Mouse (Mus musculus) embryonic facial prominence, embryonic 13.5 days (tissue): Measurements from ENCODE around the gene Pdcd1. TPM values are rescaled to one million over a fixed set of nuclear protein-coding genes. Genes with fewer than 3 reads are reported as not detected.

Experiments
- ATAC-seq: fragments of 200-750 bp; cut with Nextera tagmentation; 2 replicates; pipeline ENCODE4 v1.8.0; 2017; ENCODE audit warnings: low read depth; ENCODE audit not compliant: insufficient number of reproducible peaks, insufficient read depth, low FRiP score, low TSS enrichment
- H3K27ac ChIP-seq: fragments of 300-500 bp; sonication (generic); 2 replicates; pipeline ENCODE4 v1.5.1; 2015; ENCODE audit warnings: moderate library complexity, mild to moderate bottlenecking, inconsistent platforms
- H3K27me3 ChIP-seq: fragments of 300-500 bp; sonication (generic); 2 replicates; pipeline ENCODE4 v1.6.1; 2015; ENCODE audit warnings: mild to moderate bottlenecking, inconsistent platforms
- H3K36me3 ChIP-seq: fragments of 300-500 bp; sonication (generic); 2 replicates; pipeline ENCODE4 v1.6.1; 2015; ENCODE audit warnings: mild to moderate bottlenecking, inconsistent platforms
- H3K4me1 ChIP-seq: fragments of 300-500 bp; sonication (generic); 2 replicates; pipeline ENCODE4 v1.6.1; 2015; ENCODE audit warnings: inconsistent platforms
- H3K4me2 ChIP-seq: fragments of 300-500 bp; sonication (generic); 2 replicates; pipeline ENCODE4 v1.6.1; 2015; ENCODE audit warnings: moderate library complexity, mild to moderate bottlenecking, inconsistent platforms
- H3K4me3 ChIP-seq: fragments of 300-500 bp; sonication (generic); 2 replicates; pipeline ENCODE4 v1.5.1; 2015; ENCODE audit warnings: mild to moderate bottlenecking, inconsistent platforms
- H3K9ac ChIP-seq: fragments of 300-500 bp; sonication (generic); 2 replicates; pipeline ENCODE4 v1.6.1; 2015; ENCODE audit warnings: mild to moderate bottlenecking, inconsistent platforms
- H3K9me3 ChIP-seq: fragments of 300-500 bp; sonication (generic); 2 replicates; pipeline ENCODE4 v1.6.1; 2016; ENCODE audit warnings: inconsistent platforms
- WGBS: fragments of 180-500 bp; shearing (Covaris S2); methylation state at CpG from one replicate; pipeline ENCODE4 v1.1.7; 2015; ENCODE audit warnings: mixed read lengths; 5-methylcytosine and 5-hydroxymethylcytosine counted together
- polyA plus RNA-seq: library from polyadenylated mRNA; unstranded; fragments of >200 nt; fragmentation: Nextera tagmentation; extraction: Ambion mirVana; gene quantifications from 2 replicates; pipeline ENCODE4 v1.2.1, GENCODE M21; 2015

Pdcd1 gene
- polyA plus RNA-seq, 1 experiment from 2014 or later, result not detected

DNA sequence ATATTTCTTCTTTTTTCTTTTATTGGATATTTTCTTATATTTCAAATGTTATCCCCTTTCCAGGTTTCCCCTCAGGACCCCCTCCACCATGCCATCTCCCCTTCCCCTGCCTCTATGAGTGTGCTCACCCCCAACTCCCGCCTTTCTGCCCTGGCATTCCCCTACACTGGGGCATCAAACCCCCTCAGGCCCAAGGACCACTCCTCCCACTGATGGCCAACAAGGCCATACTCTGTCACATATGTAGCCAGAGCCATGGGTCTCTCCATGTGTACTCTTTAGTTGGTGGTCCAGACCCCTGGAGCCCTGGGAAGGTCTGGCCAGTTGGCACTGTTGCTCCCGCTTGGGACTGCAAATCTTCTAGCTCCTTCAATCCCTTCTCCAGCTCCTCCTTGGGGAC, 5.0 kb upstream of the Pdcd1 start:
- Histone ChIP-seq H3K27ac (no peak overlapping the region), H3K27me3 (no peaks in the 10 kb centered on the region), H3K9me3 (no peaks in the 10 kb centered on the region), H3K36me3 (no peaks in the 10 kb centered on the region), H3K4me1 (0 out of 2 replicates have a peak, but pooled peaks cover under 1% of the 10 kb centered on the region), H3K4me2 (no peak overlapping the region), H3K9ac (no peak overlapping the region), H3K4me3 (no peak overlapping the region)
- WGBS, result 83% methylated on average over 2 of the region's 2 CpGs
- no peak for ATAC-seq

DNA sequence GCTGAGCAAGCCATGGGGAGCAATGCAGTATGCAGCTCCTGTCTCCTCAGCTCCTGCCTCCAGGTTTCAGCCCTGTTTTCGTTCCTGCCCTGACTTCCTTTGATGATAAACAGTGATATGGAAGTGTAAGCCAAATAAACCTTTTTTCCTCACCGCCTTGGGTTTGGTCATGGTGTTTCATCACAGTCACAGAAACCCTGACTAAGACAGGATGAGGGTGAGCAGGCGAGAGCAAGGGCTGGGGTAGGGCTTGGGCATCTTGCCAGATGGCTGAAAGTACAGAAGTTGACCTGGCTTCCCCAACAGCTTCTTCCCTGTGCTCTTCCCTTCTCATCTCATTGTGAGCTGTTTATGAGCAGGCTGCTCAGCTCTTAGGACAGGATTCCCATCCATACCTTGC, 3.6 kb upstream of the Pdcd1 start:
- 69% methylated on average over 3 of the region's 3 CpGs for WGBS
- H3K4me3 ChIP-seq, result no peak overlapping the region
- no peaks in the 10 kb centered on the region for H3K36me3 ChIP-seq
- no peak for ATAC-seq
- H3K4me1 ChIP-seq, result 0 out of 2 replicates have a peak, but pooled peaks cover 3% of the 10 kb centered on the region
- H3K4me2 ChIP-seq, result no peak overlapping the region
- H3K27ac ChIP-seq, result no peak overlapping the region
- H3K9me3 ChIP-seq, result no peaks in the 10 kb centered on the region
- H3K27me3 ChIP-seq, result no peaks in the 10 kb centered on the region
- no peak overlapping the region for H3K9ac ChIP-seq

DNA sequence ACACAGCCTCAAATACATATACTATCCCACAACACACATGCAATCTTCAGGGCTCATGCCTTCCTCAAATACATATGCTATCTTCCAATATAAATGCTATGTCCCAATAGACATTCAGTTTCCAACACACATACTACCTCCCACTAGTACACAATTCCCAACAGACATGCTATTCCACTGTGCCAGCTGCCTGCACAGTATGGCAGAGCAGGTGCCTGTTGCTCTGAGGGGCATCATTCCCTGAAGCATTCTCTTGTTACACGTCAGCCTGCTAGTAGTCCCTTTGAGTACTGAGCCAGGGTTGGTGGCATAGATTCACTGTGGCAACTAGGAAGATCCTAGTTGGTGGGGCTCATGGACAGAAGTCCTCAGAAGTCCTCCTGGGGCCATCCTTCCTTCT, 2.1 kb upstream of the Pdcd1 start:
- H3K4me3 ChIP-seq, result no peak overlapping the region
- no peak overlapping the region for H3K4me2 ChIP-seq
- H3K27me3 ChIP-seq, result no peaks in the 10 kb centered on the region
- 75% methylated on average over 1 of the region's 1 CpGs for WGBS
- H3K36me3 ChIP-seq, result no peaks in the 10 kb centered on the region
- no peak overlapping the region for H3K27ac ChIP-seq
- no peak overlapping the region for H3K9ac ChIP-seq
- no peaks in the 10 kb centered on the region for H3K9me3 ChIP-seq
- ATAC-seq, result no peak
- 0 out of 2 replicates have a peak, but pooled peaks cover 3% of the 10 kb centered on the region for H3K4me1 ChIP-seq

DNA sequence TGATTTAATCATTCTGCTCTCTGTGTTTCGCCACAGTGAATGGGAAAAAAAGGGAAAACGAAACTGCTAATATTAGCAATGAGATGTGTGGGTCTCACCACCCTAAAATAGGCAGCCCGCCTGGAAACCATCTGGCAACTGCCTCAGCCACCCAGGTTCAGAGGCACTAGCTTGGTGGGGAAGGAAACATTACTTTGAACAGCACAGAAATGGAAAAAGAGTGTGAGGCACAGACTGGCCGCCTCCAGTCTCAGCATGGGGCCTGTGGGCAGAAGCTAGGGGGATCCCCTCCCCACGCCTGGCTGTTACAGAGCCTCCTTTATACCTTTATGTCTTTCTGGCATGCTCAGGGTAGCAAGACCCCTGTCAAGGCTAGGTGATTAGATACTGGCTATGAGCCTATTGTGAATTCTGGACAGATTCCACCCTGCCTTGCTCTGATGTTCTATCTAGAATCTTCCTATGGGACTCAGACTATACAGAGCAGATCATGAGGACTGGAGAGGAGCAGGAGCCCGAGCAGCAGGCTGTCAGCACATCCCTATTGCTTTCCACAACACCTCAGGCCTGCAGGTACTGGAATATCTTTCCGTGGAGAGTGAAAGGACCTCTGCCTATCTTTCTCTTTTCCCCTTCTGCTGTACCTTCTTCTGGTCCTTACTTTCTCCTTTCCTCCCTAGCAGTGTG, 1.3 kb upstream of the Pdcd1 start:
- H3K4me1 ChIP-seq, result 0 out of 2 replicates have a peak, but pooled peaks cover 3% of the 10 kb centered on the region
- no peak overlapping the region for H3K27ac ChIP-seq
- no peaks in the 10 kb centered on the region for H3K9me3 ChIP-seq
- no peak overlapping the region for H3K4me3 ChIP-seq
- no peaks in the 10 kb centered on the region for H3K36me3 ChIP-seq
- no peak for ATAC-seq
- H3K4me2 ChIP-seq, result no peak overlapping the region
- no peak overlapping the region for H3K9ac ChIP-seq
- H3K27me3 ChIP-seq, result no peaks in the 10 kb centered on the region
- WGBS, result 63% methylated on average over 7 of the region's 7 CpGs

DNA sequence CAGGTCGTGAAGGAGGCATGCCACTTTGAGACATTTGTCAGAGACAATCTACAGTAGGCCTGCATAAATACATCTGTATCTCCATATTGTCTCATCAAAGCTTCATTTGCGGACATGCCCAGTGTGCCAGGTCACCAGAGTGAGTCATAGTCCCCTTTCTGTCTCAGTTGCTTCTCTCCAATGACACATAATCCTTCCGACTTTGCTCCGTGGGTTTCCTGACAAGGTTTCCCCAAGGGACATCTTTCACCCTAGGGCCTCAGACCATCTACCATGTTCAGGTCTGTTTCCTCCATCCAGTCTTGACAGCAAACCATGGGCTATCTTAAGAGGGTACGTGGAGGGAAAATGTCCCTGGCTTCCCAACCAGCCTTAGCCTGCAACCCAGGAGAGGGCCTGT, 1.2 kb downstream of the Pdcd1 start:
- Histone ChIP-seq H3K9ac (no peak overlapping the region), H3K27ac (no peak overlapping the region), H3K4me2 (no peak overlapping the region), H3K27me3 (no peaks in the 10 kb centered on the region), H3K4me3 (no peak overlapping the region), H3K4me1 (0 out of 2 replicates have a peak, but pooled peaks cover 3% of the 10 kb centered on the region), H3K9me3 (no peaks in the 10 kb centered on the region), H3K36me3 (no peaks in the 10 kb centered on the region)
- WGBS, result 86% methylated on average over 5 of the region's 5 CpGs
- no peak for ATAC-seq

DNA sequence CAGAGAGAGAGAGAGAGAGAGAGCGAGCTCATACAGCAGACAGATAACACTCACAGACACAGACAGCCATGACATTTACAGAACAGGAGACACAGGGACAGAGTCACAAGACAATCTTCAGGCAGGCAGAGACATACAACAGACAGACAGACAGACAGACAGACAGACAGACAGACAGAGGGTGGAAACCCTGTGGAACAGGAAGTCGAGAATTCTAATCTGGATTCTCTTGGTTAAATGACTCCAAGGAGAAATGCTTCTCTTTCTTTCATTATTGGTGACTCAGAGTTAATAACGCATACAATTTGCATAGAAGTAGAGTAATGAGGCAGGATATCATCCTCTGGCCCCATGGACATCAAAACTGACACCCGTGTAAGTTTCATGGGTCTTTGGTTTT, 5.8 kb downstream of the Pdcd1 start:
- Histone ChIP-seq H3K36me3 (no peaks in the 10 kb centered on the region), H3K4me3 (no peak overlapping the region), H3K4me1 (no peaks in the 10 kb centered on the region), H3K27me3 (no peaks in the 10 kb centered on the region), H3K9ac (no peak overlapping the region), H3K4me2 (no peak overlapping the region), H3K27ac (no peak overlapping the region), H3K9me3 (no peaks in the 10 kb centered on the region)
- ATAC-seq, result no peak
- 79% methylated on average over 4 of the region's 4 CpGs for WGBS

DNA sequence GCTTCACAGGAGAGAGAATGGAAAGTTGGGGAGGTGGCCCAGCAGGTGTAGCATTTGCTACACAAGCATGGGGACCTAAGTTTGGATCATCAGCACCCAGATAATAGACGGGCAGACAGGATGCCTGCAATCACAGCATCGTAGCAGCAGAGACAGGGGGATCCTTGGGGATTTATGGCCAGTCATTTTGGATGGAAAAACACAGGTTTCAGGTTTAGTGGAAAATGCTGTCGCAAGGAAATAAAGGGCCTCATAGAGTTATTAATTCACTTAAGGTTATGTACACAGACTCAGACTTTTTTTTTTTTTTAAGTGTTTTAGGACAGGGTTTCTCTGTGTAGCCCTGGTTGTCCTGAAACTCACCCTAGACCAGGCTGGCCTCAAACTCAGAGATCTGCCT, 6.8 kb downstream of the Pdcd1 start:
- Histone ChIP-seq H3K27me3 (no peaks in the 10 kb centered on the region), H3K4me2 (no peak overlapping the region), H3K4me3 (no peak overlapping the region), H3K9me3 (no peaks in the 10 kb centered on the region), H3K36me3 (no peaks in the 10 kb centered on the region), H3K27ac (no peak overlapping the region), H3K9ac (no peak overlapping the region), H3K4me1 (no peaks in the 10 kb centered on the region)
- WGBS, result 73% methylated on average over 3 of the region's 3 CpGs
- no peak for ATAC-seq

DNA sequence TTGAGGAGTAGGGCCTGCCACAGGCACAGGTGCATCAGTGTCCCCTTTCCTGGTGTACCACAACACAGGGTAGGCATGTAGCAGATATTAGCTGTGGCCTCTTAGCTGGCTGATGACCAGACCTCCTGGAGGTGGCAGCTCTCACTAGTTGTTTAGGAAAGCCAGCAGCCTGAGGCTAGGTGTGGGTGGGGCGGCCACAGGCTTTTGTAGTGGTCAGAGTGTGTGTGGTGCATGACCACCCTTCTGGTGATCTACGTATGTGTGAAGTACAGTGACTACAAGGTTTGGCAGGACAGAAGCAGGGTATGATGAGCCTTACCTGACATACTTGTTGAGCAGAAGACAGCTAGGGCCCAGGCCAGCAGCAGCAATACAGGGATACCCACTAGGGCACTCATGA, 12.0 kb downstream of the Pdcd1 start:
- ATAC-seq, result no peak
- Histone ChIP-seq H3K36me3 (no peaks in the 10 kb centered on the region), H3K4me3 (no peak overlapping the region), H3K27me3 (no peaks in the 10 kb centered on the region), H3K9me3 (no peaks in the 10 kb centered on the region), H3K4me2 (no peak overlapping the region), H3K27ac (no peak overlapping the region), H3K9ac (no peak overlapping the region), H3K4me1 (peaks cover 5% of the 10 kb centered on the region)
- 84% methylated on average over 2 of the region's 2 CpGs for WGBS

DNA sequence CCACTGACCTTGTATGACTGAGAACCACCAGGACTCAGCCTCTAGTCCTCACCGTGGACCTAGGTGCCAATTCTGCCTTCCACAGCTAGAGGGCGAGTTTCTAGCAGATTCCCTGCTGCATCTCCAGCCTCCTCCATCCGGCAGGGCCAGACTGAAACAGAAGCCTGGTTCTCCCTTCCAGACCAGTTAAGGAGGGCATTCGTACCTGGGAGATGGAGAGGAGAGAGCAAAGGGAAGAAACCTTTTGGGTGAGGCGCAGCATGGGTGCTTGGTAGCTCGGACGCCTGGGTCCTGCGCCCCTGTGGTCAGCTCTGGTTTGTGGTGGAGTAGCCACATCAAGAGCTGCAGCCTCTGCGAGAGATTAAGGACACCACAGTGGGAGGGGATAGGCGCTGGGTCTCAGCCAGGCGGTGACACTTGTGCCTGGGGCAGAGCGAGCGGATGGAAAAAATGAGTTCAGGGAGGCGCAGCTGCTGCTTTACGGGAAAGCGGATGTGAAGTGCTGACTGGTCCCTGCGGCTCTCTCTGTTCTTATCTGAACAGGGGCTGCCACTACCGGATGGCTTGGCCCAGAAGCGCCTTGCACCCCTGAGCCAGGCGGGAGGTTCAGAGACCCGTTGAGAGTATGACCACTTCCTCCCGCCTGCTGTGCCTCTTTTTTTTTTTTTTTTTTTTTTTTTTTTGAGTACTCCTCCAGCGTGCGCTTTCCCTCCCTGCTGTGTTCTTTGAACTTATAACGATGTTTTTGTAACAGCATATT, 17.2 kb downstream of the Pdcd1 start:
- WGBS, result under 1% methylated on average over 25 of the region's 25 CpGs
- Histone ChIP-seq H3K27me3 (no peaks in the 10 kb centered on the region), H3K4me2 (peak overlapping the region; percentile 85), H3K27ac (peak overlapping the region; percentile 82), H3K9me3 (no peaks in the 10 kb centered on the region), H3K4me3 (peak overlapping the region; percentile 46), H3K4me1 (peaks cover 5% of the 10 kb centered on the region), H3K36me3 (no peaks in the 10 kb centered on the region), H3K9ac (peak overlapping the region; percentile 66)
- ATAC-seq, result peak; percentile 77; the same call in 1 of the 2 replicates

DNA sequence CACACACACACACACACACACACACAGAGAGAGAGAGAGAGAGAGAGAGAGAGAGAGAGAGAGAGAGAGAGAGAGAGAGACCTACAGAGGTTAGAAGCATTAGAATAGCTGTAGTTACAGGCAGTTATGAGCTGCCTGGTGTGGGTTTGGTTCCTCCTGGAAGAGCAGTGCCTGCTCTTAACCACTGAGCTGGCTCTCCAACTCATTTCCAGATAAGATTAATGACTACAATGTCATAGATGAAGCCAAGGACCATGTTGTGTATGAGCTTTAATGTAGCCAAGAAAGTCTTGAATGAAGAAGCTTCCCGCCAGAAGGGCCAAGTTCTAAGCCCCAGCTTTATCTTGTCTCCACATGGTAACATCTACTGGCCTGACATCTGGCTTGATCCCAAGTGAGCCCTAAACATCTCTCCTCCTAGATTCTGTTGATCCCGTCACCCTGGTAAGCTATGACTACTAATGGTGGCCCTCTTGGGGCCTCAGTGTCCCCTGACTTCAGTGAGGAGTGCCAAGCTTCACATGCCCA, 19.2 kb downstream of the Pdcd1 start:
- WGBS, result 94% methylated on average over 2 of the region's 2 CpGs
- Histone ChIP-seq H3K4me3 (no peak overlapping the region), H3K36me3 (no peaks in the 10 kb centered on the region), H3K4me1 (peaks cover 5% of the 10 kb centered on the region), H3K4me2 (no peak overlapping the region), H3K27me3 (no peaks in the 10 kb centered on the region), H3K9me3 (no peaks in the 10 kb centered on the region), H3K27ac (no peak overlapping the region), H3K9ac (no peak overlapping the region)
- no peak for ATAC-seq

DNA sequence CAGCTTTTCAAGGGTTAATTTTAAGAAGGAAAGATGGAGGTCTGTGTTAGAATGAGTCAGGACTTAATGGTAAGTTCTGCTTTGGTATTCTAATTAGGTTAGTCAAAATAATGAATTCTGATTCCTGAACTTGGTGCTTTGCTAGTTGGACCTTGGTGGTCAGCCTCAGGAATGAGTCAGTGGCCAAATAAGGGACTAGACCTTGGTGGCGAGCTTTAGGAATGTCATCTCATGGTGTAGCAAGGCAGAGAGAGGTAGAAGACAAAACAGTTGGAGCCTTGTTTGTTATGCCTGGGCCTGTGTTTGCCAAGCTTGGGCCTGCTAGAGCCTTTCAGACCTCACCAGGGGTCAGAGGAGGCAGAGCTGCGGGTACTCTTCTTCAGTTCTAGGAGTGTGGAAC, 23.6 kb downstream of the Pdcd1 start:
- Histone ChIP-seq H3K9ac (no peak overlapping the region), H3K9me3 (no peaks in the 10 kb centered on the region), H3K4me2 (no peak overlapping the region), H3K27me3 (no peaks in the 10 kb centered on the region), H3K36me3 (no peaks in the 10 kb centered on the region), H3K4me1 (no peaks in the 10 kb centered on the region), H3K27ac (no peak overlapping the region), H3K4me3 (no peak overlapping the region)
- no peak for ATAC-seq
- WGBS, result 98% methylated on average over 2 of the region's 2 CpGs
